Mouse (Mus musculus): ENCODE data around the gene Il3.

- no peak for TF ChIP-seq POLR2A (IDR thresholded peaks at IDR 0.05; ENCODE audit: borderline replicate concordance, insufficient read depth, low read length)
- TF ChIP-seq CTCF (IDR thresholded peaks at IDR 0.05; ENCODE audit: borderline replicate concordance, insufficient read depth, low read depth, low read length) = no peak
Measured at GRCm38 (mm10) chr11:54305331-54305730, 38.3 kb upstream of the Il3 start.

Data from cerebellum, adult 2 months (tissue).